Mouse (Mus musculus): ENCODE measurements at regions not wholly inside any gene's neighbourhood (a gene's known extent, or its start where the extent isn't known, plus 50 kb on each side); places are given as distances from the start of the nearest gene placed in this dataset.
"Not testable (repeated sequence)": the region's sequence is repeated elsewhere in the genome, so short reads cannot be mapped to it uniquely, and the experiment has no call there.

DNA sequence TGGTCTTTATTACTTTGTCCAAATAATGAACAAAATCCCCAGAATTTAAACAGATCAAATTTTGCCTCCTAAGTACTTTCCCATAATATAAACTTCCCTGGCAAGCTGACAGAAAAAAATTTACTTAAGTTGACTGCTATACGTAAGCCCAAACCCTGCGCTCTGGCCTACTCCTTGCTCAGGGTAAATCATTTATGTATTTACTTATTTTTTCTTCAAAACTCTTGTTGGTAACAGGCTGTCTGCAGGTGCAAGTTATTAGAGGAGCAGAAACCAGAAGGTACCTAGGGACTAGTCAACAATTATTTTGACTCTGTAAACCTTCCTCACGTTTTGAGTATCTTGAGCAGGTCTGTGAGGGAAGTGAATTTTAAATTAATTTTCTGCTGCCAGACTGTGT lies 2615.7 kb downstream of the Poteg start:
- DNase-seq (ENCODE audit: extremely low spot score in 1 of 2, low spot score in 1 of 2): no peak

DNA sequence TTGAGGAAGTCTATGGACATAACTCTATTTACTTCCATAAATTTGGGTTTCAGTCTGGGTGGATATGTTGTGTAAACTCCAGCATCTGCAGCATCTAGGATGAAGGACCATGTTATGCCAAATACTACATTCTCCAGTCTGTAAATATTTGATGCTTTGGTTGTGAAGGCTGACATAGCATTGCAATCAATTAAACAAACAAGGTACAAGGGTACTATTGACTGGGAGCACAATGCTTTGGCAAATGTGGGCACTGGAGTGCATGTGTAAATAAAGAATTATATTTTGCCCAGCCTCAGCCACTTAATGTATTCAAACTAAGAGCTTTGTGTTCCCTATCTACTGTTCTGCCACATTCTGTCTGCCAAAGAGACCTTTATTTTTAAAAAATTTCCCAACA lies 2630.3 kb downstream of the Poteg start:
- no peak for DNase-seq (ENCODE audit: extremely low spot score in 1 of 2, low spot score in 1 of 2)

DNA sequence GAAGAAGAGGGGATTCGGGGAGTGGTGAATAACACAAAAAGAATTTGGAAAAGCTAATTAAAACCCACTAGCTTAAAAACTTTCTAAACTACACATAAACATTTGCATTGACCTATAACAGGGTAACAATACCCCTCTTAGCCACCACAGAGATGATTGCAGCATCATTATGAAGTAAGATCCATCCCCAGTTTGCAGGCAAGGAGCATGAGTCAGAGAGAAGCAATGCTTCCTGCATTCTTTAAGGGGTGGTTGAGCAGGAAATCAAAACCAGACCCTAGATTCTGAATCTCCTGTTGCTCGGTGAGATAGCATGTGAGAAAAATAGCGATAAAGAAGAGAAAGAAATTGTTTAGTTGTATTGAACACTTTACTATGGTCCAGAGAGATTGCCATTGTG lies 2680.3 kb downstream of the Poteg start:
- no peak for DNase-seq (ENCODE audit: extremely low spot score in 1 of 2, low spot score in 1 of 2)

DNA sequence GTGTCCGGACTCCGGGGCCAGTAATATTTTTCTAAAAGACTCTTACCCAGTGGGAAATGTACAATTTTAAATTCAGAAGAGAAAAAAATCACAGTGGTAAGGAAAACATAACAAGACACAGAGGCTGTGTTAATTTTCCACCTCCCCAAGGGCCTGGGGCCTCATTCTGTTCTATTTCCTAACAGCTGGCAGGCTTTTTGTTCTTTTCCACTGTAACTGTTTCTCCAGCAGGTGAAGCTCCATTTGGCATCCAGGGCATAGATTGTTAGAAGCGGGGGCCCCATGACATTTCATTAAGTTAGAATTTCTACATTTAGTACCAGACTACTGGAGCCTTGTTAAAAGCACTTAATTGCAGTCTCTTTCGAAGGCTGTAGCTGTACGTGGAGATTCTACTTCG lies 2687.5 kb downstream of the Poteg start:
- no peak for DNase-seq (ENCODE audit: extremely low spot score in 1 of 2, low spot score in 1 of 2)

DNA sequence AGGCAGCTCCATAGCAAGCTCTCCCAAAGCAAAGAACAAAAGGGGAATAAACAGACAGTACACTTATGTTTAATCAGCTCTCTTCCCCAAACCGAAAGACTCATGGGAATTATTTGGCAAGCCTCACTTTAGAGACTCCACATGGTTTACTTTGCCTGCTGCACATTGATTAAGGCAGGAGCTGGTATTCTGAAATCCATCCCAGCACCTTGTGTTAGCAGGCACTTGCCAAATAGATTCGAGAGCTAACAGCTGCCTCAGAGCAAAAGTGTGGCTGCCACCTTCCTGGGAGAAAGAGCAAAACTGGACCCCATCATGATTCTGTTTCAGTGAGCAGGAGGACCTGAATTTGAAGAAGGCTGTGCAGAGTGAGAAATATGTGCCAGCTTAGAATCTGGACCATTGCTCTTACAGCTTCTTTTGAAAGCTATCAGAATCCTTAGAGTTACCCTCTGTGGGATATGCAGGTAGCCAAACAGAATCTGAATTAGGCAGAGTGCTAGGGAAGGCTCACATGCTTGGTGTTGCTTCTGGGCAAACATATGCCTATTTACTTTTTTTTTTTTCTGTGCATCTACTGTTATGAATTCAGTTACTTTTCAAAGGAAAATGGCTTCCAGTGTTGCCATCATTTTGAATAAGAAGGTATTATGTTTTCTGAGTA lies 2703.8 kb downstream of the Poteg start:
- no peak for DNase-seq (ENCODE audit: extremely low spot score in 1 of 2, low spot score in 1 of 2)

DNA sequence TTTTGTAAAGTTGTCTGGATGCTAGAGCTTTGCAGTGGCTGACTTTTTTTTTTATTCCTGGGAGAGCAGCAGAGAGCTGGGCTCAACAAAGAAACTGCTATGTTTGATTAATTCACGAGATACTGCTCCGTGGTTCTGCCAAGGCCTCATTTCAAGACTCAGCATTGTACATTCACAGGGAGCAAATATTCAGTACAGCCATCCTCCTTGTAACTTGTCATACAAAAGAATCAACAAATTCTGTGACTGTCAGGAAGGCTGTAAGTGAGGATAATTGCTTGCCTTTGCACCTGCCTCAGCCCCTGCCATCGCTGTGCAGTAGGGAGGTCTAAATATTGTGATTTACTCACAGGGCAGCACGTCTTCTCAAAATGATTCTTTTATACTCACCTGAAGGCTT lies 2705.5 kb downstream of the Poteg start:
- DNase-seq (ENCODE audit: extremely low spot score in 1 of 2, low spot score in 1 of 2): no peak

DNA sequence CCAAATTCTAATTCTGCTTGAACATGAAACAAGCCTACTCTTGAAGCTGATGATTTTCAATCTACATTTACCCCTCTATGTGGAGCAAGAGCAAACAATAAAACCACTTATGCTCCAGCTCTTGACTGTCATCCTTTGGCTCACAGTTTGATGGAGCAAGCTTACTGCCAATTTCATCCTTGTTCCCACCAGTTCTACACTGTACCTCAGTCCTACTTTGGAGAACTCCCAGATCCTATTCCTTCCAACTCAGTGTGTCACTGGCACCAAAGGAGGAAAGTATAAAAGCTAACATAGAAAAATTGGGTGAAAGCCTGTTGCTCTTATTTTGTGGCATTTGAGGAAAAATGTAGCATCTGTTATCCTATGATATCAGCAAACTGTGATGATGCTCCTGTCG lies 2724.4 kb downstream of the Poteg start:
- DNase-seq (ENCODE audit: extremely low spot score in 1 of 2, low spot score in 1 of 2): peak in 1 of 2 experiments; percentile 32

DNA sequence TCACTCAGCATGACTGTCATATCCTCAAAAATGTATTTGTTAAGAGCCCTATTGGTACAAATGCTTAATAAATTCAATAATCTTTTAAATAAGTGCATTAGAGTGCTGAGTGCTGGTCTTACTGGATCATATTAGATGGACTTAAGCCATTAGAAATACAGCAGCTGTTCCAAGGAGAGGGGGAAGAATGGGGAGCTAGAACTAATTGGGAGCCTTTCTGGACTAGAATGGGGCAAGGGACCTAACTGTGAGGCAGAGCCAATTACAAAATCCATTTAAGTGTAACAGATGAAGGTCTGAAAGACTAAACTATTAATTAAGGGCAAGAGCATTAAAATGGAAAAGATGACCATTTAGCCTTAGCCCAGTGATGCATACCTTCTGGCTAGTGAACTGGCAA lies 2755.3 kb downstream of the Poteg start:
- not testable (repeated sequence) for DNase-seq (ENCODE audit: extremely low spot score in 1 of 2, low spot score in 1 of 2)

DNA sequence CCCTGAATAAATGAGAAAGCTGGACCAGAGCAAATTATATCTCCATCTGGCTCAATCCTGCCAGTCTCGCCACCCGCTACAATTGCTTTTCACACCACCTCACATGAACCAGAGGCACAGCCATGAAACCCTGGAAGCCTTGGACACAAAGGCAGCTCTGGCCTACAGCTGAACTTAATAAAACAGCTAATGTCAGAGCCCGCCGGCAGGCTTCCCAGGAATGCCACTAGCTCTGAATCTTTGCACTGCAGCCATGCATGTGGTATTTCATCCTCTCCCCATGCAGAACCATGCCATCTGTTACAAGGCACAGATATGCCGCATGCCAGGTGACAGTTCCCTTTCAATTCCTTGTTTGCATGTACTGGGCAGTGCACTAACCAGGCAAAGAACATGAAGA lies 2779.9 kb downstream of the Poteg start:
- no peak for DNase-seq (ENCODE audit: extremely low spot score in 1 of 2, low spot score in 1 of 2)

DNA sequence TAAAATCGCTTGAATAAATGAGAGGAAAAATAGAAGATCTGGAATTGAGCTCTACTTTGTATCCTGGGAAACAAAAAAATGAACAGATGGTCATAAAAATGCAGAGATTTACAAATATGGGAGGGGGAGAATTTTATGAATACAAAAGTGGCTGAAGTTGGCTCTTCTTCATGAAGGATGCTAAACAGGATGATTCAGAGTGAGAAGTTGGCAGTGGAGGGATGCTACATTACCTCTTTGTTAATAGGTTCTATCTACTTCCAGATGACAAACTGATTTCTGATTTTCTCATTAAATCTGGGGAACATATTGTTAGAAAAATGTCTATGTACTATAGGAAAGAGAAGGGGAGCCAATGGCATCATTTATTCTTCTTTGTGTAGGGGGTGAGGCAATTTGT lies 2785.8 kb downstream of the Poteg start:
- no peak for DNase-seq (ENCODE audit: extremely low spot score in 1 of 2, low spot score in 1 of 2)

DNA sequence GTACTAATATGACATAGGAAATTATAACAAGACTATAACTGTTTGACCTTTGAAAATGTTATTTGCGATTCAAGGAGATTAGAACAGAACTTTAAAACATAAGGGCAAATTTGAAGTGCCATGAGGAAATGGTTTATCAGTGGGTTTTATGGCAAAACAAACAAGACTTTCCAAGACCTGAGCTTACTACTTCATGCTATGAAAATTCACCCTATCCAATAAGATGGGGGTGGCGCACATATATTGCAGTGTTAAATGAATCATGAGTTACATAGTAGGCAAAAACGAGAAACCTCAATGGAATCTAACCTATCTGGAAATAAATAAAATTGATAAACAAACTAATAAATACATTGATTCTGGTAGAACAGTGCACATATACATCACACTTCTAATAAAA lies 2804.3 kb downstream of the Poteg start:
- no peak for DNase-seq (ENCODE audit: extremely low spot score in 1 of 2, low spot score in 1 of 2)

DNA sequence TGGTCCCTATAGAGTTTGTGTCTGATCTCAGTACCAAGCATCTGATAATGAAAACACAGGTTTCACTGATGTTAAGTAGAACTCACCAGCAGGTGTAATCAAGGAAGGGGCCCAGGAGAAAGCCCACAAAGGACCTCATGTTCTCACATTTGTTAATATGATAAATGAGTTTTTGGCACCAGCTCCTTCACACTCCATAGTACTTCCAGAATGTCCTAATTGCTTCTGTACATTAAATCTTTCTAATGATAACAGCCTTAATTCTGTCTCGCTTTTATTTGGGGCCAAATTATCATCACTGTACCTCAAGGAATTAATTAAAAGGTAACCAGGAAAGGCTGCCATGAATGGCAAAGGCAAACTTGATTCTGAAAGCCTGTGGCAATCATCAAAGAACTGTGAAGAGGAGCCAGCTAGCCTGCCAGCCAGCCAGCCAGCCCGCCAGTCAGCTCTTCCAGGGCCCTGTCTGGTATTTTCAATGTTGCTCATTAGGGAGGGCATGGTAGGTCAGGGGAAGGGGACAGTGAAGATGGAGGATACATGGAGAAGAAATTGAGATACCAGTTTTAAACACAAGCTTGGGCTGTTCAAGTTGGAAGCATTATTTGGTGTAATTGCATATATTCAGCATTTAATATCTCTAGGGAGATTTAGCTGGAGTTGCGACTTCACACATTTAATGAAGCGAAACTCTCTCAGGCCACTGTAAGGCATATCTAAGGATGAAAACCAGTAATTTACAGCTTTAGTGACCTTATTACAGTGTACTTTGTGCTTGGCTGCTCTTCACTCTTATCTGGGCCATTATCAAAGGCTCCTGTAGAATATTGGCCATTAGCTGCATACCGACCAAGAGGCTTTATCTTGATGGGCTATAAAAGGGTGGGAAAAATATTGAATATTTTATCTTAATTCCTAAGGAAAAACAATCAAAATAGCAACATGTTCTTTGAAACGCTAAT lies 2822.8 kb downstream of the Poteg start:
- DNase-seq (ENCODE audit: extremely low spot score in 1 of 2, low spot score in 1 of 2): no peak

DNA sequence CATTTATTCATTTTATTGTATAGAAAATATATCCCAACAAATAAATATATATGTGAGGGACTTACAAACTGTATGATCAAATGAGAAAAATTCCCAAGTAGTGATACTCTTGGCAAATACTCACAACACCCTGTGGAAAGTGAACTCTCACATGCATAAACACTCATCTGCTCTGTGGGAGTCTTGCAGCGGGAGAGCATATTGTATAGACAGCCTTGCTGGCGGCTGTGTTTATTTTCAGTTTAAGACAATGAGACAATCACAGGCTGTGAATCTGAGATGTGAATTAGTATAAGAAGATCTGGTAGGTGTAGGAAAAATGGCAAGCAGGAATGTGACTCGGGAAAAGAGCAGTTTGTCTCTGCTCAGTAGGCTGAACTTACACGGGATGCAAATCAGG lies 2841.7 kb downstream of the Poteg start:
- peak; percentile 4 to 47 for DNase-seq (ENCODE audit: extremely low spot score in 1 of 2, low spot score in 1 of 2)

DNA sequence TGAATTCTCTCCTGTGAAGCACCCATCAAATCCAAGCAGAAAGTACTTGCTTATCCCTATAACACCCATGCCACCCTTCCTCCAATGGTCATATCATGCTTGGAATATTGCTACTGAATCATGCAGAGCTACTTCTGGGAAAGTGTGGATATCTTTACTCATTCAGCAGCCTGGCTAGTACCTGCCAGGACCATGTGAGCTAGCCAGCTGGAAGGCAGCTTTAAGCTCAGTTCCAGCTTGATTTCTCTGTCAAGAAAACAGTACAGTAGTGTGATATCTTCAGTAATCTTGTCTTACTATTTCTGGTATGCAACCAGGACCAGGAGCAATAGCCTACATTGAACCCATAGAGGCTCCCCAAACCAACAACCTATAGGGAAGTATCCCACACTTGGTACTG lies 2883.7 kb downstream of the Poteg start:
- no peak for DNase-seq (ENCODE audit: extremely low spot score in 1 of 2, low spot score in 1 of 2)

DNA sequence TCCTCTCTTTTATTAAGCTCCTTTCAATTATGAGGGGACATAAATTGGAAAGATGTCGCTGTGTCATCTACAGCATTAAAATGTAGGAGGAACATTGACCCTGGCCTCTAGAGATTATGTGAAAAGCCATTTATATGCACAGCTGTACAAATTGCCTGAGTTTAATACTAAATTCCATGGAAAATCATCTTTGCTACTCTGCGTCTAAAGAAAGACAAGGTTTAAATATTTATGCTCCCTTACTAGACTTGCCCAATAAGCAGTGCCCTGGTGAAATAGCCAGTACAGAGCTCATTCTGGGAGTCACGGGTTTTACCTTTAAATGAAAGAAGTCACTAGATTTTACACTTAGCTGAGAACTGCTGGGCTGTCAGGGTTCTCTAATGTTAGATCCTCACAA lies 2885.9 kb downstream of the Poteg start:
- DNase-seq (ENCODE audit: extremely low spot score in 1 of 2, low spot score in 1 of 2): no peak

DNA sequence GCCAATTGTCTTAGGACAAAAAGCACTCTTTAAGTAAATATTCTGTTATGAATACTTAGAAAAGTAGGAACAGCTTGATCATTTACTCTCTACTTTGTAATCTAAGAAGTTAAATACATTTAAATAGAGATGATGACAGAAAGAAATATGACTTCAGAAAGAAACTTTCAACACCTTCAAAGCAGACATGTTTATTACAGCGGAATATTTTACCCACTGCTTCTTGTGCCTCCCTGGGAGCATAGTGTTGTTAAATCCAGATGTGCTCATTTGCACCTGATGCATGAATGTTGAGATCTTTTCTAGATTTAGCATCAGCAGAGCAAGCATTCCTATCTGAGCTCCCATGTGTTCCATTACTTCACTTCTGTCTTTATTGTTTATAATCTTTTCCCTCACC lies 2912.0 kb downstream of the Poteg start:
- no peak for DNase-seq (ENCODE audit: extremely low spot score in 1 of 2, low spot score in 1 of 2)

DNA sequence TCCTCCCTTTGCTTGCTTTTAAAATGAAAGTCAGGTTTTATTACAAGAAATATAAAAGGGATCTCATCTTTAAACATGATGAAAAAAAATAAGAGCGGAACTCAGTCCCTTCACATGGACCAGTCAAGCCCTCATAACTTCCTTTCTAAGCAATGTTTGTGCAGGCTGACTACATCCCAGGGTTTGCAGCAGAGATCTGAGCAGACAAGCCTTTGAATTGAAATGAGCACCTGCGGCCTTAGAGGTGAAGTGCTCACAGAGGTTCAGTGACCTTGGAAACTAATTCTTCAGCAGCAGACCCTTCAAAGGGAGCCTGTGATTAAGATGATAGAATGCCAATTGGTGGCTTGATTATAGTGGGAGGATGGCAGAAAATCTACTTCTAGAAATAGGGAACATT lies 2918.3 kb downstream of the Poteg start:
- no peak for DNase-seq (ENCODE audit: extremely low spot score in 1 of 2, low spot score in 1 of 2)

DNA sequence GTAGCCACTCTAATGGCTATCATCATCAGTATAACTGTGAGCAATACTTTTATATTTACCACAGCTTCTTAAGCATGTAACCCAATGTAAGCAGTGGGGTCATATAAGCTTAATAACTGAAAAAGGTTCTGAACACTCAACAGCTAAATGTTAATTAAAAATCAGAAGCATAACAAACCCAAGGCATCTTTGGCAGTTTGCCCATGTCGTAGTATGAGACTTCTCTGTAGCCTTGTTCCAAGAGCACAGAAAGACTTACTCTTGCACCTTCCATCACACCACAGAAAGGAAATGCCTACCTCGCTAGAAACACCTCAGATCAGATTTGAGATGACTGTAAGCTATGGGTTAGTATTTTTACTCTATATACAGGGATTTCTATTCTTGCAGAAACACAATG lies 2944.5 kb downstream of the Poteg start:
- no peak for DNase-seq (ENCODE audit: extremely low spot score in 1 of 2, low spot score in 1 of 2)

DNA sequence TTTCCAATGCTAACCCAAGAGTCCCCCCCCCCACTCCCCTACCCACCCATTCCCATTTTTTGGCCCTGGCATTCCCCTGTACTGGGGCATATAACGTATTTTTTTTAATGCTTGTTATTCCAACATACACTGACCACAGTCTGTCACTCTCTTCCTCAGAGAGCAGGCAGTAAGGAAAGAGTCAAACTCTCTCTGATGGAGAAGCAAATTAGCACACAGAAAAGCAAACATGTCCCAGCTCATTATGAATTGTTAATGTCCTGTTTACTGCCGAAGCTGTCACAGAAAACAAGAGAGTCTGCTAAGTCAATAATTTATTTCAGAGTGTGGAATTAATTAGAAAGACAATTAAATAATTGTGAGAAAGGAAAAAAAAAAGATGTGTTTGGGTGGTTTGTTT lies 2989.1 kb upstream of the 5930422O12Rik start:
- DNase-seq (ENCODE audit: extremely low spot score in 1 of 2, low spot score in 1 of 2): no peak

DNA sequence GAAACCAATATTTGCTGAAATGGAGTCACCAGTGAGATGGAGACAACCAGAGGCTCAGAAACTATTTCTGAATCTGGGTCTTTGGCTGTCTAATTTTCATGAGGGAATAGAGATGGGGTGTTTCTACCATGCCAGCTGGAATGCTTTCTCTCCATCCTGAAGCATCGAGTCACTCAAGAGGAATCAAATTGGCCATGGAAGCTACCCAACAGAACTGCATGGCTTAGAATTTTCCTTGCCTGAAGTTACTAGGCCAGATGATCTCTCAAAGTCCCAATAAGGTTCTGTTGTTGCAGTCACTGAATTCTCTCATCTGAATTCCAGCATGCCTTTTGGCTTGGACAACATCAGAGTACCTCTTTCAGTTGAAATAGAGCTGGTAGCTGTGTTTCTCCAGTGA lies 2986.7 kb upstream of the 5930422O12Rik start:
- DNase-seq (ENCODE audit: extremely low spot score in 1 of 2, low spot score in 1 of 2): no peak

DNA sequence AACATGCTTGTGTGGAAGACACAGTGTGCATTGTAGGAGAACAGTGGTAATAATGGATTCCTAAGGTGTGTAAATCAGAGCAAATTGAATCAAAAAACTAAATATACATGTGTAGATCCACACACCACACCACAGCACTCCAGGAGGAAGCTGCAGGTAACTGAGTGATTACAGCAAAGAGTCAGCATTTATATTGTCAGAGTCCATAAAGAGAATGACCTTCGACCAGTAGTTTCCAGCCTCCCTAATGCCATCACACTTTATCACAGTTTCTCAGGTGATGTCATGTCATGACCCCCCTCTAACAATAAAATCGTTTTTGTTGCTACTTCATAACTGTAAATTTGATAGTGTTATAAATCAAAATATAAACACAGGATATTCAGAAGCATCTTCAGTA lies 2984.6 kb upstream of the 5930422O12Rik start:
- no peak for DNase-seq (ENCODE audit: extremely low spot score in 1 of 2, low spot score in 1 of 2)

DNA sequence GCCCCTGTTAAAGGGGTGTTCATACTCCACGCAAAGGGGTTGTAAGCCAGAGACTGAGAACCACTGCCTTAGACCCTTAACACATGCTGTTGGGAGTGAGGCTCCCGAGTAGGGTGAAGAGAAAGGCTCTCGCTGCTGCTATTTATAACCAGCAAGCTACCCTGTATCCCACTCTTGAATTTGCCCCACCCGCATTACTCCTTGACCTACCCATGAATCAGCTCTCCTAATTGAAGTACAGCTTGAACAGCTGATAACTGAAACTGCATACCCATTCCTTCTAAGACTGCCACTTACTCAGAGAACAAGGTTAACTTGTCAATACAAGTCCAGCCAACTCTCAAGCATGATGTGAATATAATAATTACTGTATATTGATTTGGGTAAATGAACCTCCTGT lies 2984.2 kb upstream of the 5930422O12Rik start:
- DNase-seq (ENCODE audit: extremely low spot score in 1 of 2, low spot score in 1 of 2): no peak
